Comparison of ENCODE assay signal across 21 mouse cellular contexts in genomic region chr14:117784960-117785359, GRCm38 (mm10).
DNase-seq lines count a peak whose midpoint lies in the region; ATAC-seq and TF ChIP-seq lines count a peak whose summit lies in the region.
"Had no signal": no experiment of that assay in that cellular context is flagged by ENCODE, and none has a peak within 500 bp of the region (broad histone marks: within the 10 kb centered on the region; RNA-seq: fewer than 3 reads in every experiment).

No protein-coding gene starts in this region.

- H3K9ac ChIP-seq in hindbrain, embryonic 12.5 days = no peak overlapping the region
- H3K9ac ChIP-seq in hindbrain, embryonic 11.5 days (ENCODE audit: low read depth, low read length) = no peak overlapping the region
- no peak overlapping the region for H3K9ac ChIP-seq in midbrain, embryonic 13.5 days (replicated peaks)
- no peak overlapping the region for H3K9ac ChIP-seq in midbrain, postnatal 0 days (replicated peaks; ENCODE audit: low read length, poor library complexity, severe bottlenecking)
- H3K9ac ChIP-seq: embryonic facial prominence, embryonic 12.5 days; embryonic facial prominence, embryonic 15.5 days; forebrain, postnatal 0 days had no signal

- no peaks in the 10 kb centered on the region for H3K9me3 ChIP-seq in hindbrain, embryonic 12.5 days (replicated peaks)
- H3K9me3 ChIP-seq in hindbrain, embryonic 11.5 days (ENCODE audit: control insufficient read depth, low read length) = no peaks in the 10 kb centered on the region
- H3K9me3 ChIP-seq in midbrain, embryonic 13.5 days = no peaks in the 10 kb centered on the region
- H3K9me3 ChIP-seq in midbrain, postnatal 0 days (ENCODE audit: low read length) = no peaks in the 10 kb centered on the region
- H3K9me3 ChIP-seq: embryonic facial prominence, embryonic 12.5 days; embryonic facial prominence, embryonic 15.5 days had no signal

- peak overlapping the region; percentile 60 for H3K27ac ChIP-seq in hindbrain, embryonic 12.5 days
- H3K27ac ChIP-seq in hindbrain, embryonic 11.5 days (ENCODE audit: low read depth, low read length) = no peak overlapping the region
- H3K27ac ChIP-seq in midbrain, embryonic 13.5 days = no peak overlapping the region
- H3K27ac ChIP-seq in midbrain, postnatal 0 days (ENCODE audit: low read depth, low read length) = no peak overlapping the region
- H3K27ac ChIP-seq: embryonic facial prominence, embryonic 12.5 days; embryonic facial prominence, embryonic 15.5 days; gastrocnemius, adult 2 months had no signal

- 74% methylated on average over 9 of the region's 9 CpGs for WGBS in hindbrain, embryonic 12.5 days
- 89% methylated on average over 9 of the region's 9 CpGs for WGBS in hindbrain, embryonic 11.5 days
- 81% methylated on average over 9 of the region's 9 CpGs for WGBS in midbrain, embryonic 13.5 days
- WGBS in midbrain, postnatal 0 days = 72% methylated on average over 9 of the region's 9 CpGs

- H3K4me3 ChIP-seq in hindbrain, embryonic 12.5 days = no peak overlapping the region
- no peak overlapping the region for H3K4me3 ChIP-seq in hindbrain, embryonic 11.5 days (ENCODE audit: low read depth, low read length)
- no peak overlapping the region for H3K4me3 ChIP-seq in midbrain, embryonic 13.5 days (replicated peaks)
- H3K4me3 ChIP-seq in midbrain, postnatal 0 days (ENCODE audit: low read depth, low read length) = no peak overlapping the region
- H3K4me3 ChIP-seq: embryonic facial prominence, embryonic 12.5 days; embryonic facial prominence, embryonic 15.5 days; gastrocnemius, adult 2 months had no signal

- ATAC-seq in hindbrain, embryonic 12.5 days (ENCODE audit: low FRiP score) = peak; percentile 47; the same call in 1 of the 2 replicates
- ATAC-seq in hindbrain, embryonic 11.5 days (ENCODE audit: low FRiP score) = no peak; the same call in 1 of the 2 replicates
- ATAC-seq in midbrain, embryonic 13.5 days = peak; percentile 27; the same call in 1 of the 2 replicates
- no peak for ATAC-seq in midbrain, postnatal 0 days (ENCODE audit: low FRiP score)
- ATAC-seq: activated CD4-positive, CD25-positive, alpha-beta regulatory T cell, adult 4 months; forebrain, embryonic 14.5 days had no signal

- no peak for TF ChIP-seq CTCF in midbrain, postnatal 0 days (IDR thresholded peaks at IDR 0.05)

- no peaks in the 10 kb centered on the region for H3K36me3 ChIP-seq in hindbrain, embryonic 12.5 days
- H3K36me3 ChIP-seq in hindbrain, embryonic 11.5 days (ENCODE audit: control insufficient read depth, insufficient read depth, low read length) = no peaks in the 10 kb centered on the region
- no peaks in the 10 kb centered on the region for H3K36me3 ChIP-seq in midbrain, embryonic 13.5 days
- H3K36me3 ChIP-seq in midbrain, postnatal 0 days (ENCODE audit: insufficient read depth, low read length) = no peaks in the 10 kb centered on the region
- H3K36me3 ChIP-seq: embryonic facial prominence, embryonic 12.5 days; embryonic facial prominence, embryonic 15.5 days had no signal

- H3K27me3 ChIP-seq in hindbrain, embryonic 12.5 days = no peaks in the 10 kb centered on the region
- no peaks in the 10 kb centered on the region for H3K27me3 ChIP-seq in hindbrain, embryonic 11.5 days (ENCODE audit: control insufficient read depth, insufficient read depth, low read length)
- no peaks in the 10 kb centered on the region for H3K27me3 ChIP-seq in midbrain, embryonic 13.5 days
- no peaks in the 10 kb centered on the region for H3K27me3 ChIP-seq in midbrain, postnatal 0 days (ENCODE audit: insufficient read depth, low read length)
- H3K27me3 ChIP-seq: embryonic facial prominence, embryonic 12.5 days; embryonic facial prominence, embryonic 15.5 days had no signal

- H3K4me2 ChIP-seq in hindbrain, embryonic 12.5 days (replicated peaks) = no peak overlapping the region
- no peak overlapping the region for H3K4me2 ChIP-seq in hindbrain, embryonic 11.5 days (replicated peaks; ENCODE audit: low read depth, low read length)
- no peak overlapping the region for H3K4me2 ChIP-seq in midbrain, embryonic 13.5 days (replicated peaks)
- H3K4me2 ChIP-seq in midbrain, postnatal 0 days (ENCODE audit: low read depth, low read length, poor library complexity, severe bottlenecking) = no peak overlapping the region
- H3K4me2 ChIP-seq: embryonic facial prominence, embryonic 12.5 days; embryonic facial prominence, embryonic 15.5 days; heart, embryonic 11.5 days had no signal

- peaks cover 21% of the 10 kb centered on the region for H3K4me1 ChIP-seq in hindbrain, embryonic 12.5 days
- H3K4me1 ChIP-seq in hindbrain, embryonic 11.5 days (replicated peaks; ENCODE audit: control insufficient read depth, insufficient read depth, low read length) = no peaks in the 10 kb centered on the region
- H3K4me1 ChIP-seq in midbrain, embryonic 13.5 days (replicated peaks) = peaks cover 22% of the 10 kb centered on the region
- H3K4me1 ChIP-seq in midbrain, postnatal 0 days (ENCODE audit: insufficient read depth, low read length) = no peaks in the 10 kb centered on the region

- DNase-seq in hindbrain, embryonic 11.5 days (ENCODE audit: low spot score) = no peak
- no peak for DNase-seq in midbrain, postnatal 0 days (ENCODE audit: low spot score)
- DNase-seq in retina, postnatal 1 day = peak; percentile 25
- DNase-seq in retina, embryonic 14.5 days (ENCODE audit: low spot score) = no peak
- DNase-seq in cerebellum, postnatal 14 days = no peak
- DNase-seq in kidney, adult 11 months = no peak
- DNase-seq: adrenal gland, adult 8-10 months; adrenal gland, postnatal 25 days; cerebellum, adult 18-20 months; cerebellum, adult 9-10 months; cerebellum, postnatal 25 days; forebrain, postnatal 0 days; gastrocnemius, adult 2 months; gastrocnemius, postnatal 14 days had no signal

Comparison
In these comparisons a context has a peak if more than half of its experiments do, and no peak if none do; other contexts are left out.
1. ATAC-seq: peak in hindbrain, embryonic 12.5 days (single experiment) and midbrain, embryonic 13.5 days (single experiment); none in hindbrain, embryonic 11.5 days (single experiment) and midbrain, postnatal 0 days (single experiment).